Mouse (Mus musculus) small intestine, adult 10 weeks (tissue): ENCODE measurements around the gene Ccr1. TPM values are rescaled to one million over a fixed set of nuclear protein-coding genes. Genes with fewer than 3 reads are reported as not detected.

Source experiments
- polyA plus RNA-seq: library from polyadenylated mRNA; stranded (reverse); fragments of 350-450 nt; fragmentation: Illumina TruSeq; extraction: RNeasy Lipid Tissue Mini Kit (QIAGEN cat#74804); gene quantifications from one replicate; pipeline ENCODE4 v1.2.3, GENCODE M21; 2014; ENCODE audit warnings: low replicate concordance

The Ccr1 gene
- polyA plus RNA-seq = 24.9 TPM

DNA sequence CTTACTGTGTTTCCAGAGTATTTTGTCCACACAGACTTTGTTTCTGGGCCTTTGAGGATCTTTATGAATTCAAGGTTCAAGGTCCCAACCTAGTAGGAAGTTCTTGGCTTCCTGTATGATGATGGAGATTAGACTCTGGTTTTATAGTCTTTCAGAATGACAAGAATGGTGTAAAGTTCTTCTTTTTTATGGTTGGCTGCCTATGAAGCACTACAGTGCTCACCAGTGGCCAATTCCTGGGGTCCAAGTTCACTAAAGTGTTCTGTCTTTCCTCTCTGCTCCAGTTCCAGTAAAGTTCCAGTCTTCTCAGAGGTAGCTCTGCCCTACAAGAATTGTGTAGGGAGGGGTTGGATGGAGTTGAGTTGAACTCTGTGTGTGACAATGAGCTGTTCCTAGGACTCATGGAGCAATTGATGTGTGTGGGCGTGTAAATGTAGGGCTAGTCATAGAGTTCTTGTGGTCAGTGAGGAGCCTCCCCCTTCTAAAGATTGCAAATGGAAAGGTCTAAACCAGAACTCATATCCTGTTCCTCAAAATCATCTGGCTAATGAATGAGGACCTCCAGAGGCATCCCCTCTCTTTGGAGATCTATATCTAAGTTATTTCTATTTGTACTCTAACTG, at the start of gene Ccr1:
Gene Ccr1 (minus strand): TSS at position 403 of the 623 bp plus-strand sequence.

DNA sequence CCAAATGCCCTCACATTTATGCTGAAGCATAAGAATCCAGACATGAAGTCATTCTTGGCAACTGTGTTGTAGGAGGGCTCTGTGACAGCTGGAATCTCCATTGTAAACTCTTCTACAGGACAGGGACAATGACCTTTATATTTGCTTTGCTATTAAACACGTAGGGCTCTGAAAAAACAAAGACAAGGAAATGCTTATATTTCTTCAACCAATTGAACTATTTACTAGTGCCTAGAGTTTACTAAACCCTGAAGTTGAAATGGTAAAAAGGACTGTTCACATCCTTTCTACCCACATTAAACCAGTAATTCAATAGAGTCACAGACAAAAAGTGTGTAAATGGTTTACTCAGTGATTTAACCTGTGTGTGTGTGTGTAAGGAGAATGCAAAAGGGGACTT, 9.8 kb upstream of the Ccr1 start, which contains the start of gene Ccr1l1:
Gene Ccr1l1 (minus strand): TSS at position 101 of the 400 bp plus-strand sequence.

Other genes starting within 250 kb of the Ccr1 start
- 9.3 TPM for gene Cxcr6, start 162.2 kb downstream of the Ccr1 start, polyA plus RNA-seq
- gene Fyco1, start 116.8 kb downstream of the Ccr1 start, polyA plus RNA-seq = 9.6 TPM
- gene Xcr1, start 106.7 kb downstream of the Ccr1 start, polyA plus RNA-seq = 2.1 TPM
- 0.37 TPM for gene Ccr1l1, start 9.7 kb upstream of the Ccr1 start, polyA plus RNA-seq
- 4.2 TPM for gene Ccr3, start 53.3 kb upstream of the Ccr1 start, polyA plus RNA-seq
- 6.8 TPM for gene Ccr2, start 133.3 kb upstream of the Ccr1 start, polyA plus RNA-seq
- 6.3 TPM for gene Ccr5, start 152.9 kb upstream of the Ccr1 start, polyA plus RNA-seq